Mouse (Mus musculus): ENCODE results near the gene Ptgfrn. TPM values are rescaled to one million over a fixed set of nuclear protein-coding genes. Genes with fewer than 3 reads are reported as not detected.

Gene Ptgfrn
- total RNA-seq, 2 experiments from 2014 or later: 10.4 to 11.0 TPM

- H3K4me3 ChIP-seq: no peak overlapping the region
- no peak for TF ChIP-seq CTCF (conservative IDR thresholded peaks at IDR 0.05)
- no peak overlapping the region for H3K27ac ChIP-seq
- no peak for DNase-seq (ENCODE audit: low spot score in 2 of 2)
Measured at GRCm38 (mm10) chr3:101111321-101111720, 1.2 kb upstream of the Ptgfrn start.

- no peak for TF ChIP-seq CTCF (conservative IDR thresholded peaks at IDR 0.05)
- Histone ChIP-seq H3K4me3 (peak overlapping the region; percentile 69), H3K27ac (no peak overlapping the region)
- DNase-seq (ENCODE audit: low spot score in 2 of 2): no peak
Measured at GRCm38 (mm10) chr3:101110838-101111103, 693 bp upstream of the Ptgfrn start.

- H3K4me3 ChIP-seq: peak overlapping the region; percentile 69
- no peak for DNase-seq (ENCODE audit: low spot score in 2 of 2)
- H3K27ac ChIP-seq: peak overlapping the region; percentile 46; the same call in 1 of the 2 replicates
- no peak for TF ChIP-seq CTCF (conservative IDR thresholded peaks at IDR 0.05)
Measured at GRCm38 (mm10) chr3:101109558-101110021, 488 bp downstream of the Ptgfrn start.

- no peak for DNase-seq (ENCODE audit: low spot score in 2 of 2)
- Histone ChIP-seq H3K27ac (no peak overlapping the region), H3K4me3 (no peak overlapping the region)
- TF ChIP-seq CTCF (conservative IDR thresholded peaks at IDR 0.05): no peak
Measured at GRCm38 (mm10) chr3:101108848-101109247, 1.2 kb downstream of the Ptgfrn start.

- DNase-seq (ENCODE audit: low spot score in 2 of 2): no peak
- no peak overlapping the region for H3K4me3 ChIP-seq
- H3K27ac ChIP-seq: no peak overlapping the region
- TF ChIP-seq CTCF (conservative IDR thresholded peaks at IDR 0.05): no peak
Measured at GRCm38 (mm10) chr3:101108282-101108681, 1.8 kb downstream of the Ptgfrn start.

GRCm38 (mm10) chr3:101106326-101106725 is 3.8 kb downstream of the Ptgfrn start:
- no peak overlapping the region for H3K27ac ChIP-seq
- no peak for TF ChIP-seq CTCF (conservative IDR thresholded peaks at IDR 0.05)

GRCm38 (mm10) chr3:101105486-101105885 is 4.6 kb downstream of the Ptgfrn start:
- TF ChIP-seq CTCF (conservative IDR thresholded peaks at IDR 0.05): no peak
- H3K27ac ChIP-seq: no peak overlapping the region
- no peak overlapping the region for H3K4me3 ChIP-seq
- DNase-seq (ENCODE audit: low spot score in 2 of 2): no peak

More at GRCm38 (mm10) chr3:101106326-101106725, 3.8 kb downstream of the Ptgfrn start:
- H3K4me3 ChIP-seq: no peak overlapping the region
- DNase-seq (ENCODE audit: low spot score in 2 of 2): no peak

GRCm38 (mm10) chr3:101104883-101105282 is 5.2 kb downstream of the Ptgfrn start:
- no peak overlapping the region for H3K27ac ChIP-seq
- no peak for DNase-seq (ENCODE audit: low spot score in 2 of 2)
- no peak overlapping the region for H3K4me3 ChIP-seq
- no peak for TF ChIP-seq CTCF (conservative IDR thresholded peaks at IDR 0.05)

- TF ChIP-seq CTCF (conservative IDR thresholded peaks at IDR 0.05): no peak
- H3K4me3 ChIP-seq: no peak overlapping the region
- DNase-seq (ENCODE audit: low spot score in 2 of 2): no peak
- no peak overlapping the region for H3K27ac ChIP-seq
Measured at GRCm38 (mm10) chr3:101103770-101104169, 6.3 kb downstream of the Ptgfrn start.

- Histone ChIP-seq H3K27ac (no peak overlapping the region), H3K4me3 (no peak overlapping the region)
- no peak for TF ChIP-seq CTCF (conservative IDR thresholded peaks at IDR 0.05)
- DNase-seq (ENCODE audit: low spot score in 2 of 2): no peak
Measured at GRCm38 (mm10) chr3:101102106-101102505, 8.0 kb downstream of the Ptgfrn start.

GRCm38 (mm10) chr3:101101184-101101583 is 8.9 kb downstream of the Ptgfrn start:
- H3K27ac ChIP-seq: no peak overlapping the region
- H3K4me3 ChIP-seq: no peak overlapping the region
- no peak for TF ChIP-seq CTCF (conservative IDR thresholded peaks at IDR 0.05)
- no peak for DNase-seq (ENCODE audit: low spot score in 2 of 2)

- Histone ChIP-seq H3K27ac (no peak overlapping the region), H3K4me3 (no peak overlapping the region)
- no peak for DNase-seq (ENCODE audit: low spot score in 2 of 2)
- TF ChIP-seq CTCF (conservative IDR thresholded peaks at IDR 0.05): no peak
Measured at GRCm38 (mm10) chr3:101099701-101100357, 10.2 kb downstream of the Ptgfrn start.

GRCm38 (mm10) chr3:101098073-101098472 is 12.0 kb downstream of the Ptgfrn start:
- H3K4me3 ChIP-seq: no peak overlapping the region
- no peak for DNase-seq (ENCODE audit: low spot score in 2 of 2)
- peak; percentile 42 for TF ChIP-seq CTCF (conservative IDR thresholded peaks at IDR 0.05)
- no peak overlapping the region for H3K27ac ChIP-seq

- Histone ChIP-seq H3K27ac (no peak overlapping the region), H3K4me3 (no peak overlapping the region)
- DNase-seq (ENCODE audit: low spot score in 2 of 2): no peak
- no peak for TF ChIP-seq CTCF (conservative IDR thresholded peaks at IDR 0.05)
Measured at GRCm38 (mm10) chr3:101097146-101097800, 12.8 kb downstream of the Ptgfrn start.

Data from layer of hippocampus, adult 2 months (tissue).